Mouse (Mus musculus): Measurements from ENCODE around the gene Chmp6.

Chmp6 gene

DNA sequence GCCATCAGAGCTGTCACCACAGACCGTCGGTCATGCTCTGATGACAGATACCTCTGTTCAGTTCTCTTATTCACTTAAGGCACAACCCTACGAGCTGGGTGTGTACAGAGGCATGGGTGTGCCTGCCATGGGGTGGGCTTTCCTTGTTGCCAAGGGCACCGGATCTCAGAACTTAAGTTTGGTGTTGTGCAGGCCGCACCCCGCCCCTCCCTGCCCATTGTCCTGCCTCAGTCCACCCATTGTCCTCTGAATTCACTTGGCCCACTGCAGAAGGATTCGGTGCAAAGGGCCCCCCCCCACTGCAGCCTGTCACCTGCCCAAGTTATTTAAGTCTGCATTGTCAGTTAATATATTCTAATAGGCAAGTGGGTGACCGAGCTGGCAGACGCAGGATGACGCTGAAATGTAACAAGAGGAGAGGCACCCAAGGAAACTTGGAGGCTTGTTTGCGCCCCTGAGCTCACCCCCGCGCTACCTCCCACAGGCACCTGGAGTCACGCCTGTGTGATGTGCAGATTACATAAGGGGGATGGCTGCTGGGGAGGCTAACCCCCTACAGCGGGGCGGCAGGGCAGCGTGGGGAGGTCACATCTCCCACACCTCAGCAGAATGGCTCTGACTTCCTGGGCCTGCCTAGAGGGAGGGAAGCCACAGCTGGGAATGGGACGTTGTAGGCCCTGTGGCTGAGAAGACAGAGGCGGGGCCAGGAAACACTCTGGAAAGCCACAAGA, 24.7 kb downstream of the Chmp6 start:
- no peak for DNase-seq

DNA sequence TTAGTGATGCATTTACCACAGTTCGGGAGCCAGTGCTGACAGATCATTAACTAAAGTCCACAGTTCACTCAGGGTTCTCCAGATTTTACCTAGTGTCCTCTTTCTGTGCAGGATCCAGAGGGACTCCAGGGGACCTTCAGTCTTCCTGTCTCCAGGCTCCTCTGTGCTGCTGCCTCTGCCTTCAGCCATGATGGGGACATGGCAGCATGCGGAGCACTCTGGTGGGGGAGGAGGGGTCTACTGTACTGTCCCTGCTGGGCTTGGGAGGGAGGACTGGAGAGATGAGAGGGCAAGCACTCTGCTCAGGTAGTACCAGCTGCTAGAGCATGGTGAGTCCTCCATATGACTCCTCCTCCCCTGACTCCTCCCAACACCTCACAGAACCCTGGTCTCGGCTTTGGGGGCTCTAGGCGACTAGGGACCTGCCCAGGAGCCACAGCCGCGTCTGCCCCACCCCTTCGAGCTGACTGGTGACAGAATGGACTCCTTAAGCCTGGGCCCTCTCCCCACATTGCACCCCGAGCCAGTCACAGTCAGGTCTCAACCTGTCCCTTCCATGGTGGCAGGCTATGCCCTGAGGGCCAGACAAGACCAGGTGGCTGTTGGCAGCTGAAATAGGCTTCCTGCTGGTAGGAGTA, 26.0 kb downstream of the Chmp6 start:
- DNase-seq = no peak

- no peak for DNase-seq
Observed at GRCm38 (mm10) chr11:119939711-119940106, 26.5 kb downstream of the Chmp6 start.

GRCm38 (mm10) chr11:119940142-119940541, 26.9 kb downstream of the Chmp6 start:
- DNase-seq = no peak

DNA sequence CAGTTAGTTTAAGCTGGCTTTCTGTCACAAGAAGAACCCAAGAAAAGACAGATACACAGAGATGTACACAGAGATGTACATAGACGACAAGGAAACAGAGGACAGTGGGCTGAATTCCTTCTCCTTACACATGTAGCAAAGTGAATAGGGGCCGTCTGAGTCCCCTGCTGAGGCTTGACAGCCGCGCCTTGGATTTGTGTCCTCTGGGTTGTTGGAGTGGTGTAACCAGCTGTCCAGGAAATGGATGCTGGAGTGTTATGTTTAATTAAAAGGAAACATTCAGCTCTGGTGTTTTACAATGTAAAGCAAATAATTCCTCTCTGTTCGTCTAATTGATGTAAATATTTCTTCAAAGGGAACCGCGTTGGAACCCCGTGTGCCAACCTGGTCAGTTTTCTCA, 28.6 kb downstream of the Chmp6 start:
- DNase-seq = no peak

- no peak for DNase-seq
Observed at GRCm38 (mm10) chr11:119942201-119942726, 29.0 kb downstream of the Chmp6 start.

GRCm38 (mm10) chr11:119942727-119943427, 29.6 kb downstream of the Chmp6 start, which contains the start of gene Baiap2:
Gene Baiap2 (plus strand): TSS chr11:119942763.
- peak; percentile 100 for DNase-seq

GRCm38 (mm10) chr11:119943428-119943988, 30.3 kb downstream of the Chmp6 start:
- peak; percentile 94 for DNase-seq

GRCm38 (mm10) chr11:119945343-119945742, 32.1 kb downstream of the Chmp6 start:
- peak; percentile 98 for DNase-seq

GRCm38 (mm10) chr11:119947426-119947825, 34.2 kb downstream of the Chmp6 start:
- DNase-seq = no peak

DNA sequence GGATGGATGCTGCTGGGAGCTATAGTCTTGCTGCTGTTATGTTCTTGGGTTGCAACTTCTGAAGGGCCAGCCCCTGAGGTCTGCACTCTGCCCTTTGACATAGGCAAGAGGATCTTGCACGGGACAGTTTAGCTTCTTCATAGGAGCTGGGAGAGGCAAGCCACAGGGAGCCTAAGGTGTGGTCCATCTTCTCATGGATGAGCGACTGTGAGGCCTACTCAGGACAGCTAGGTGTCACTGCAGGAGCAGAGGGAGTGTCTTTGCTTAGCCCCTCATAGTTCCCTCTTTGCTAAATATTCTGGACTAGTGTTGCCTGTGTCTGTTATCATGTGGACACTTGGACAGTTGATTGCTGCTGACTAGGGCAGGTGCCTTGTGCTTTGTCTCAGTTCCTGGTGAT, 34.7 kb downstream of the Chmp6 start:
- no peak for DNase-seq

GRCm38 (mm10) chr11:119948305-119948704, 35.1 kb downstream of the Chmp6 start:
- DNase-seq = no peak

- DNase-seq = peak; percentile 95
Observed at GRCm38 (mm10) chr11:119948803-119949202, 35.6 kb downstream of the Chmp6 start.

DNA sequence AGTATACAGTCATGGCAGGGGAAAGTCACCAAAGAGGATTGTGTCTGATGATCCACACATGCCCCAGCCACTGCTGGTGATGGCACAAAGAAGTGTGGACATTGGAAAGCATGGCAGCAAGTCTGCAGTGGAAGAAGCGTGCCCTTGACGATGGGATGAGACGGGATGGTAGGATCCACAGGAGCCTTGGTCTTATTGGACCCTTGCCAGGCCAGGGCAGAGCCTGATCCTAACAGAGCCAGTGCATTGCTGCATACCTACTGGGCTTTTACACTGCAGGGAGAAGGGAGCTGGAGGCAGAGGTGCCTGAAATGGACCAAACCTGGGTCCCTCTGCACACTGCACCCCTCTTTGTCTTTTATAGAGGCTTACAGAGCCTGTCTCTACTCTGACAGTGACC, 37.3 kb downstream of the Chmp6 start:
- no peak for DNase-seq

DNA sequence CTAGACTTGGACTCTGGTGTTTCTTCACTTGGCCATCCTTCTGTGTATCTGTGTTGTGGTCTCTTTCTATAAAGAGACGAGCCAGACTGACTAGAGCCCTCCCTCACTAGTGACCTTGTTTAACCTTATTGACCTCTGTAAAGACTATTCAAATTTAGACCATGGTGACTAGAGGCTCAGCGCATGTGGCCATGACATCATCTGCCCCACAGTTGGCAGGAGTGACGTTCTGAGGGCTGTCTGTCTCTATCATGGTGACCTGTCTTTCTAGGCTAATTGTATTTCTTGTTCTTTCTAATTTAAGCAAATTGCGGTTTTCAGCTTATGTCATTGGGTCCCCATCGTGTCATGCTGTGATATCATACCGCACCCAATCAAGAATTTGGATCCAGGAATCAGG, 38.1 kb downstream of the Chmp6 start:
- no peak for DNase-seq

DNA sequence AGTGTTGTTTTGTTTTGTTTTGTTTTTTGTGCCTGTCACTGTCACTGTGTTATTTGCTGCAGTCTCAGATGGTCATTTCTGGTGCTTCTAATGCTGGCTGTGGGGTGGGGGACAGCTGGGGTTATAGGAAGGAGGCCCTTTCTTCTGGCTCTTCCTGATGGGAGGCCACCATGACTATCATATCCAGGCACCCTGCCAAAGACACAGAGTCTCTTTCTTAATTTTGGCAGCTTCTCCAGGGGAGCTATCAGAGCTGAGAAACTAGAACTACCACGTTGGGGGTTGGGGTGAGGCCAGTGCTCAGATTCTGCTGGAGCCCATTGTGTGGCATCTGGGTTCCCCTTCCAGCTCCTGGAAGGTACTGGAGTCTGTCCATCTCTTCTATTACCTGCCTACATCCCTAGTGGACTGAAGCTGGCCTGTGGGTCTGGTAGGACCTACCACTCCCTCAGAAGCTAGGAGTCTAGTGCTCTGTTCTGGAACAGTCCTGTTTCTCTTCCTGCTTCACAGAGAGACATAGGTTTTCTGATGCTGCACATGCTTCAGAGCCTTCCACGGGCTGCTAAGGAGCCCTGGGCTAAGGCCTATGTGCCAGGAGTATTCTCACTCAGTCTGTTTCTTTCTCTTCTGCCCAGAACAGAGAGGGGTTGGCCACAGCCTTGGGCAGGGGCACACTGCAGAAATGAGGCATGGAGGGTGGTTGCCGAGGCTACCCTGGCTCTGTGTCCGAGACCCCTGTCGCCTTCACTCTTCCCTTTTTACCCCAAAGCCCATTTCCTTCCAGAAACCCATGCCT, 39.4 kb downstream of the Chmp6 start:
- peak; percentile 99 for DNase-seq

DNA sequence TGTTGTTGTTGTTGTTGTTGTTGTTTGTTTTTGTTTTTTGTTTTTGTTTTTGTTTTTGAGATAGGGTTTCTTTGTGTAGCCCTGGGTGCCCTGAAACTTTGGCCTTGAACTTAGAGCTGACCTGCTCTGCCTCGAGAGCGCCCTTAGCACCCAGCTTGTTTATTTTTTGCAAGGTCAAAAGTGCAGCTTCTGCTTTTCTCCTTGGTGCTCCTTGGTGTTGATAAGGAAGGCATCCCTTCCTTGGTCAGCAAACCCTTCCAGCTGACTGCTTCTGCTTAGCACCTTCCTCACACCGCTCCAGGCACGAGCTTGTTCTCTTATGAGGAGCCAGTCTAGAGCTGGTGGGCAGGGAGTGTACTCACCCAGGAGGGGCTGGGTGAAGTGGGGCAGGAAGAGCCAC, 41.0 kb downstream of the Chmp6 start:
- no peak for DNase-seq

DNA sequence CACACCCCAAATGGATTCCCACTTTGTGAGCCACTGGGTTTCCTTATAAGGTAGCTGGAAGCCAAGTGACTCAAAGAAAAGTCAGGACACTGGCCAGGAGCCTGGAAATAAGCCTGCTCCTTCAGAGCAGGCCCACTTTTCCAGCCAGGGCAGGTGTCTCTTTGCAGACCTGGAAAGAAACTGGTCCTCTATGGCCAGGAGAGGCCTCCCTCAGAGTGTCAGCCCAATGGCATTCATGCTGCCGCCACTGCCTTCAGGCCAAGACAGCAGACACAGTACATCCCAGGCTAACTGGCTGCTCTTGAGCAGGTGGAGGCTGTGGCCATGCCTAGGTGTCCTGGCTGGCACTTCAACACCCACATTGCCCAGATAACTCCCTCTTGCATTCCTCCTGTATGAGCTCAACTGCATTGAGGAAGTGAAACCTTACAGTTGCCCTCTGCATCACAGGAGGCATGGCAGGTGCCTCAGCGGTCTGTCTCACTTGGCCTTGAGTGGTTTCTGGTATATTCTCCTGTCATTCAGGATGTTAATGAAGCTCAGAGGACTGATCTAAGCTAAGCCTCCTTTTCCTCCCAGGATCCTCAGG, 41.6 kb downstream of the Chmp6 start:
- peak; percentile 92 for DNase-seq

GRCm38 (mm10) chr11:119955432-119955831, 42.2 kb downstream of the Chmp6 start:
- peak; percentile 95 for DNase-seq

GRCm38 (mm10) chr11:119956590-119956989, 43.3 kb downstream of the Chmp6 start:
- no peak for DNase-seq

DNA sequence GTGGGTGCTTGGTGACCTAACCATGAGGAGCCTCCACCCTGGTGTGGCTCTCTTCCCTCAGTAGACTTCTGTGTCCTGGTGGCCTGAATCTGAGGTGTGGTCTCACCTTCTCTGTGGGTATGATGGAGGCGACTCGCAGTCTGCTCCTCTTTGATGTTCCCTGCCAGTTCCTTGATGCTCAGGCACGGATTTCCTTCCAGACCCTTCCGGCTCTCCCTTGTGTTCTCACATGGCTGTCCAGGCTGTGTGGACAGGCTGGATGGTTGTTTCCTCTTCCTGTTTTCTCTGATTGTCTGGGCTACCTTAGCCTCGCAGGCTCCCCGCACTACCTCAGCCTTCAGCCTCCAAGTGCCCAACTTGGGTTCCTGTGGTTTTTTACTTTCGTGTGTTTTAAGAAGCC, 45.6 kb downstream of the Chmp6 start:
- DNase-seq = no peak

GRCm38 (mm10) chr11:119959714-119960113, 46.5 kb downstream of the Chmp6 start:
- no peak for DNase-seq
